Mouse (Mus musculus) urinary bladder, postnatal 25 days (tissue): ENCODE measurements at regions not wholly inside any gene's neighbourhood (a gene's known extent, or its start where the extent isn't known, plus 50 kb on each side); places are given as distances from the start of the nearest gene placed in this dataset.
"Not testable (repeated sequence)": the region's sequence is repeated elsewhere in the genome, so short reads cannot be mapped to it uniquely, and the experiment has no call there.

Experiments used
- DNase-seq: peaks from one replicate; pipeline ENCODE4 v3.0.0; 2022; ENCODE audit warnings: low spot score

- DNase-seq = no peak
Measured at GRCm38 (mm10) chr8:113916649-113917048, 68.1 kb upstream of the Adamts18 start.

GRCm38 (mm10) chr8:113917197-113917596, 68.7 kb upstream of the Adamts18 start:
- DNase-seq = no peak

GRCm38 (mm10) chr8:113920306-113920705, 71.8 kb upstream of the Adamts18 start:
- DNase-seq = no peak

- no peak for DNase-seq
Measured at GRCm38 (mm10) chr8:113923381-113923780, 74.8 kb upstream of the Adamts18 start.

GRCm38 (mm10) chr8:113953721-113954120, 105.2 kb upstream of the Adamts18 start:
- DNase-seq = no peak

- no peak for DNase-seq
Measured at GRCm38 (mm10) chr8:113956439-113957043, 108.0 kb upstream of the Adamts18 start.

- no peak for DNase-seq
Measured at GRCm38 (mm10) chr8:113957821-113958220, 109.3 kb upstream of the Adamts18 start.

GRCm38 (mm10) chr8:113975810-113976209, 127.3 kb upstream of the Adamts18 start:
- DNase-seq = no peak

- DNase-seq = no peak
Measured at GRCm38 (mm10) chr8:113976626-113977025, 128.1 kb upstream of the Adamts18 start.

GRCm38 (mm10) chr8:113977072-113977471, 128.5 kb upstream of the Adamts18 start:
- DNase-seq = no peak

- no peak for DNase-seq
Measured at GRCm38 (mm10) chr8:113978946-113979345, 130.4 kb upstream of the Adamts18 start.

- DNase-seq = no peak
Measured at GRCm38 (mm10) chr8:113979837-113980236, 131.3 kb upstream of the Adamts18 start.

- DNase-seq = no peak
Measured at GRCm38 (mm10) chr8:113981339-113981738, 132.8 kb upstream of the Adamts18 start.

- peak; percentile 70 for DNase-seq
Measured at GRCm38 (mm10) chr8:113984845-113985244, 136.3 kb upstream of the Adamts18 start.

- DNase-seq = no peak
Measured at GRCm38 (mm10) chr8:113985471-113985870, 136.9 kb upstream of the Adamts18 start.

GRCm38 (mm10) chr8:113985948-113986347, 137.4 kb upstream of the Adamts18 start:
- DNase-seq = no peak

GRCm38 (mm10) chr8:113990718-113991117, 142.2 kb upstream of the Adamts18 start:
- DNase-seq = no peak

- no peak for DNase-seq
Measured at GRCm38 (mm10) chr8:113998881-113999280, 134.5 kb upstream of the Nudt7 start.

- no peak for DNase-seq
Measured at GRCm38 (mm10) chr8:114001674-114002073, 131.7 kb upstream of the Nudt7 start.

GRCm38 (mm10) chr8:114004436-114004835, 128.9 kb upstream of the Nudt7 start:
- no peak for DNase-seq

GRCm38 (mm10) chr8:114006587-114006986, 126.8 kb upstream of the Nudt7 start:
- no peak for DNase-seq

GRCm38 (mm10) chr8:114007103-114007502, 126.3 kb upstream of the Nudt7 start:
- DNase-seq = no peak

- peak; percentile 12 for DNase-seq
Measured at GRCm38 (mm10) chr8:114018364-114018763, 115.0 kb upstream of the Nudt7 start.

GRCm38 (mm10) chr8:114030141-114030540, 103.2 kb upstream of the Nudt7 start:
- DNase-seq = not testable (repeated sequence)
